Mouse (Mus musculus) gastrocnemius, adult 2 months (tissue): ENCODE results near the gene Shmt1. TPM values are rescaled to one million over a fixed set of nuclear protein-coding genes. Genes with fewer than 3 reads are reported as not detected.
A peak's percentile ranks its signal among the peaks of the same experiment; 100 is the strongest.
"Not testable (repeated sequence)": the region's sequence is repeated elsewhere in the genome, so short reads cannot be mapped to it uniquely, and the experiment has no call there.

Experiments
- DNase-seq: peaks from one replicate; pipeline ENCODE4 v3.0.0; 2022
- H3K27ac ChIP-seq: fragments of 200-600 bp; 2 replicates; pipeline ENCODE4 v1.8.1; 2022; ENCODE audit warnings: mild to moderate bottlenecking
- H3K4me3 ChIP-seq: fragments of 200-600 bp; 2 replicates; pipeline ENCODE4 v1.8.1; 2022; ENCODE audit warnings: mild to moderate bottlenecking, moderate library complexity
- CTCF ChIP-seq: fragments of 200-600 bp; IDR thresholded peaks from 2 replicates; pipeline ENCODE4 v1.8.1; 2022; ENCODE audit warnings: antibody characterized with exemption, mild to moderate bottlenecking, moderate library complexity
- intact Hi-C: fragments of 180-260 bp; cut with DNase I; formaldehyde crosslinking; loops from one replicate; pipeline ENCODE4 v1.15.1; 2025
- long read RNA-seq, 2 experiments: library from polyadenylated mRNA; stranded (forward); transcript quantifications; one replicate each; pipeline ENCODE4 v2.0.0; 2021
- total RNA-seq, 2 experiments: library from RNA; stranded (reverse); gene quantifications; 2 replicates each; pipeline ENCODE4 v1.2.3; 2021

Gene Shmt1
- 10 to 100 TPM in 1 of 2 experiments, 1 to 10 TPM in 1; 8.3 to 10.0 TPM for total RNA-seq
- long read RNA-seq, experiment 1, transcript Shmt1-201 (12 exons, 2,858 nt), result major isoform, 14 of 15 reads
- long read RNA-seq, experiment 1, partial matches to known transcripts, result 1 of 15 reads
- long read RNA-seq, experiment 1, other reads (novel, unspliced or antisense), result 0 of 15 reads
- long read RNA-seq, experiment 2, transcript Shmt1-201 (12 exons, 2,858 nt), result major isoform, 14 of 16 reads
- long read RNA-seq, experiment 2, partial matches to known transcripts, result 0 of 16 reads
- long read RNA-seq, experiment 2, other reads (novel, unspliced or antisense), result 2 of 16 reads

GRCm38 (mm10) chr11:60811618-60812017 lies at the start of gene Shmt1:
Gene Shmt1 (minus strand): TSS chr11:60811718.
- DNase-seq, intact Hi-C loops: not testable (repeated sequence)
- H3K27ac ChIP-seq, result peak within 1 kb of the TSS; percentile 83
- peak within 1 kb of the TSS; percentile 69 for H3K4me3 ChIP-seq

- Histone ChIP-seq H3K27ac (no peak overlapping the region; the same call in 1 of the 2 replicates), H3K4me3 (no peak overlapping the region)
- intact Hi-C loops, result no loop called here
- DNase-seq, result no peak
- TF ChIP-seq CTCF, result no peak
Measured at GRCm38 (mm10) chr11:60856587-60856986, 45.1 kb upstream of the Shmt1 start.

- no peak for TF ChIP-seq CTCF
- intact Hi-C loops, result no loop called here
- peak overlapping the region; percentile 33 for H3K4me3 ChIP-seq
- peak overlapping the region; percentile 92 for H3K27ac ChIP-seq
- peak; percentile 55 for DNase-seq
Measured at GRCm38 (mm10) chr11:60845415-60845814, 33.9 kb upstream of the Shmt1 start.

- no peak for DNase-seq
- intact Hi-C loops, result no loop called here
- TF ChIP-seq CTCF, result no peak
- peak overlapping the region; percentile 92; the same call in 1 of the 2 replicates for H3K27ac ChIP-seq
- H3K4me3 ChIP-seq, result no peak overlapping the region
Measured at GRCm38 (mm10) chr11:60843412-60843811, 31.9 kb upstream of the Shmt1 start.

- Histone ChIP-seq H3K4me3 (no peak overlapping the region), H3K27ac (no peak overlapping the region; the same call in 1 of the 2 replicates)
- no peak for TF ChIP-seq CTCF
- DNase-seq, result peak; percentile 48
- intact Hi-C loops, result no loop called here
Measured at GRCm38 (mm10) chr11:60841467-60842200, 30.1 kb upstream of the Shmt1 start.

- intact Hi-C loops, result no loop called here
- no peak for DNase-seq
- H3K4me3 ChIP-seq, result no peak overlapping the region
- H3K27ac ChIP-seq, result no peak overlapping the region
- no peak for TF ChIP-seq CTCF
Measured at GRCm38 (mm10) chr11:60837644-60838406, 26.3 kb upstream of the Shmt1 start.

- no peak overlapping the region for H3K4me3 ChIP-seq
- intact Hi-C loops, result no loop called here
- no peak for DNase-seq
- TF ChIP-seq CTCF, result no peak
- no peak overlapping the region for H3K27ac ChIP-seq
Measured at GRCm38 (mm10) chr11:60836897-60837296, 25.4 kb upstream of the Shmt1 start.

GRCm38 (mm10) chr11:60830433-60831052 lies 19.0 kb upstream of the Shmt1 start, which contains the start of gene Dhrs7b:
Gene Dhrs7b (plus strand): TSS chr11:60830631.
- DNase-seq, result peak; percentile 85
- no peak for TF ChIP-seq CTCF
- H3K4me3 ChIP-seq, result peak within 1 kb of the TSS; percentile 80
- intact Hi-C loops, result loop anchor here (2.0 kb wide), 1 partner anchor 48 kb away; the partner anchor contains the start of gene Tmem11
- peak within 1 kb of the TSS; percentile 96 for H3K27ac ChIP-seq

- intact Hi-C loops, result loop anchor here (1.0 to 5.0 kb wide), 2 partner anchors 52 to 132 kb away; partner anchors contain the start of genes Smcr8 and Top3a
Measured at GRCm38 (mm10) chr11:60828903-60829302, 17.4 kb upstream of the Shmt1 start.

GRCm38 (mm10) chr11:60827241-60827945 lies 15.9 kb upstream of the Shmt1 start:
- TF ChIP-seq CTCF, result no peak
- H3K4me3 ChIP-seq, result no peak overlapping the region
- no peak overlapping the region for H3K27ac ChIP-seq
- DNase-seq, result no peak
- intact Hi-C loops, result loop anchor here (5.0 kb wide), 1 partner anchor 50 kb away; the partner anchor contains the start of genes Smcr8 and Top3a

More at GRCm38 (mm10) chr11:60828903-60829302, 17.4 kb upstream of the Shmt1 start:
- TF ChIP-seq CTCF, result peak; percentile 50
- Histone ChIP-seq H3K4me3 (no peak overlapping the region), H3K27ac (no peak overlapping the region)
- no peak for DNase-seq

GRCm38 (mm10) chr11:60826700-60827099 lies 15.2 kb upstream of the Shmt1 start:
- Histone ChIP-seq H3K4me3 (no peak overlapping the region), H3K27ac (no peak overlapping the region)
- no peak for DNase-seq
- intact Hi-C loops, result loop anchor here (5.0 kb wide), 1 partner anchor 49 kb away; the partner anchor contains the start of genes Smcr8 and Top3a
- no peak for TF ChIP-seq CTCF
